In the genomic region with DNA sequence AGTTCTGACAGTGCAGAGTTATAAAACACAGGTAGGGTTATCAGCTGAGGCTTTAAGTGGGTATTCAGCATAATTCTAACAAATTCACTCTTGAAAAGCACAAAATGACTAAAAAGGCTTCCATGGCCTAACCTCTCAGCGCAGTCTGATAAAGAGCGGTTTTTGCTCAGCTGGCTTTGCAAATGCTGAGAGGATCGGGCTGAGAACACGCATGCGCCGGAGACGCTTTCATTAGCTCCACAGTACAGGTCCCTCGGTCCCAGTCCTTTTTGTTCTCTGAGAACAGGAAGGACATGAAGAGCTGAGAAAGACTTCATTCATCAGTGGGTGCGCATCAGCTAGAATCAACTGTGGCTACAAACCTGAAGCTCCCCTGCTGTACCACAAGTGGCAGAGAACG, we compare ENCODE assay signal across 23 mouse cellular contexts.
A peak's percentile ranks its signal among the peaks of the same experiment; 100 is the strongest.
DNase-seq lines count a peak whose midpoint lies in the region; ATAC-seq lines count a peak whose summit lies in the region.
"Had no signal": no experiment of that assay in that cellular context is flagged by ENCODE, and none has a peak within 500 bp of the region (broad histone marks: within the 10 kb centered on the region; RNA-seq: fewer than 3 reads in every experiment).

No protein-coding gene starts in this region.

- H3K9ac ChIP-seq in forebrain, embryonic 12.5 days, result no peak overlapping the region
- no peak overlapping the region for H3K9ac ChIP-seq in forebrain, embryonic 11.5 days (ENCODE audit: low read length)
- no peak overlapping the region for H3K9ac ChIP-seq in hindbrain, embryonic 16.5 days (ENCODE audit: low read depth, low read length)
- H3K9ac ChIP-seq: embryonic facial prominence, embryonic 15.5 days; heart, embryonic 12.5 days; limb, embryonic 12.5 days; liver, embryonic 12.5 days; lung, embryonic 14.5 days; neural tube, embryonic 15.5 days had no signal

- H3K4me1 ChIP-seq in forebrain, embryonic 12.5 days, result peaks cover 5% of the 10 kb centered on the region; the same call in 1 of the 2 replicates
- 0 out of 2 replicates have a peak, but pooled peaks cover 2% of the 10 kb centered on the region for H3K4me1 ChIP-seq in forebrain, embryonic 11.5 days (replicated peaks; ENCODE audit: control insufficient read depth, insufficient read depth, low read length)
- H3K4me1 ChIP-seq in hindbrain, embryonic 16.5 days (ENCODE audit: control insufficient read depth, insufficient read depth, low read depth, low read length), result no peaks in the 10 kb centered on the region
- H3K4me1 ChIP-seq: embryonic facial prominence, embryonic 15.5 days; heart, embryonic 12.5 days; limb, embryonic 12.5 days; liver, embryonic 12.5 days; neural tube, embryonic 15.5 days had no signal

- no peak overlapping the region for H3K4me3 ChIP-seq in forebrain, embryonic 12.5 days (replicated peaks)
- no peak overlapping the region for H3K4me3 ChIP-seq in forebrain, embryonic 11.5 days (ENCODE audit: low read depth, low read length)
- no peak overlapping the region for H3K4me3 ChIP-seq in hindbrain, embryonic 16.5 days (ENCODE audit: low read length)
- H3K4me3 ChIP-seq: embryonic facial prominence, embryonic 15.5 days; gastrocnemius, adult 2 months; heart, embryonic 12.5 days; limb, embryonic 12.5 days; liver, embryonic 12.5 days; neural tube, embryonic 15.5 days had no signal

- no peak overlapping the region for H3K4me2 ChIP-seq in forebrain, embryonic 12.5 days
- H3K4me2 ChIP-seq in forebrain, embryonic 11.5 days (ENCODE audit: low read depth, low read length, severe bottlenecking), result no peak overlapping the region
- H3K4me2 ChIP-seq in hindbrain, embryonic 16.5 days (ENCODE audit: low read length), result 0 out of 2 replicates have a peak overlapping the region, but pooled peaks have one; percentile 2
- H3K4me2 ChIP-seq: embryonic facial prominence, embryonic 15.5 days; heart, embryonic 12.5 days; limb, embryonic 12.5 days; liver, embryonic 12.5 days; lung, embryonic 14.5 days; neural tube, embryonic 15.5 days had no signal

- peak overlapping the region; percentile 72 for H3K27ac ChIP-seq in forebrain, embryonic 12.5 days
- no peak overlapping the region for H3K27ac ChIP-seq in forebrain, embryonic 11.5 days (ENCODE audit: low read depth, low read length)
- no peak overlapping the region for H3K27ac ChIP-seq in hindbrain, embryonic 16.5 days (ENCODE audit: low read depth, low read length)
- H3K27ac ChIP-seq: embryonic facial prominence, embryonic 15.5 days; gastrocnemius, adult 2 months; limb, embryonic 12.5 days; liver, embryonic 12.5 days; neural tube, embryonic 15.5 days had no signal

- peak; percentile 71; the same call in 1 of the 2 replicates for ATAC-seq in forebrain, embryonic 12.5 days (ENCODE audit: low FRiP score)
- ATAC-seq in forebrain, embryonic 11.5 days (replicated peaks; ENCODE audit: low FRiP score), result no peak
- ATAC-seq in hindbrain, embryonic 16.5 days, result peak; percentile 45; the same call in 1 of the 2 replicates
- ATAC-seq: inflammation-experienced regulatory T-cells, adult 6 months; liver, embryonic 12.5 days had no signal

- no peak for DNase-seq in forebrain, embryonic 11.5 days (ENCODE audit: low spot score)
- peak; percentile 7 to 8 for DNase-seq in layer of hippocampus, postnatal 36 days
- DNase-seq in layer of hippocampus, postnatal 10 days (ENCODE audit: low spot score in 2 of 2), result no peak
- peak; percentile 58 for DNase-seq in brain, adult 2 months (ENCODE audit: low read depth, low spot score)
- DNase-seq in adrenal gland, postnatal 4 days (ENCODE audit: low spot score in 2 of 2), result no peak
- DNase-seq in heart, adult 18-20 months, result no peak
- DNase-seq: adrenal gland, adult 8-10 months; cerebellum, adult 18-20 months; cerebellum, postnatal 25 days; gastrocnemius, adult 2 months; heart, postnatal 14 days; kidney, adult 2 months; kidney, postnatal 14 days; lung, embryonic 14.5 days; lung, postnatal 36 days had no signal

- H3K27me3 ChIP-seq in forebrain, embryonic 12.5 days, result no peaks in the 10 kb centered on the region
- no peaks in the 10 kb centered on the region for H3K27me3 ChIP-seq in forebrain, embryonic 11.5 days (ENCODE audit: control insufficient read depth, insufficient read depth, low read length)
- H3K27me3 ChIP-seq in hindbrain, embryonic 16.5 days (replicated peaks; ENCODE audit: control insufficient read depth, insufficient read depth, low read length), result no peaks in the 10 kb centered on the region
- H3K27me3 ChIP-seq: embryonic facial prominence, embryonic 15.5 days; heart, embryonic 12.5 days; limb, embryonic 12.5 days; liver, embryonic 12.5 days; neural tube, embryonic 15.5 days had no signal

- no peaks in the 10 kb centered on the region for H3K36me3 ChIP-seq in forebrain, embryonic 12.5 days (replicated peaks)
- no peaks in the 10 kb centered on the region for H3K36me3 ChIP-seq in forebrain, embryonic 11.5 days (ENCODE audit: control insufficient read depth, insufficient read depth, low read length)
- H3K36me3 ChIP-seq in hindbrain, embryonic 16.5 days (ENCODE audit: control insufficient read depth, insufficient read depth, low read length), result no peaks in the 10 kb centered on the region
- H3K36me3 ChIP-seq: embryonic facial prominence, embryonic 15.5 days; heart, embryonic 12.5 days; limb, embryonic 12.5 days; liver, embryonic 12.5 days; neural tube, embryonic 15.5 days had no signal

- H3K9me3 ChIP-seq in forebrain, embryonic 12.5 days, result no peaks in the 10 kb centered on the region
- no peaks in the 10 kb centered on the region for H3K9me3 ChIP-seq in forebrain, embryonic 11.5 days (ENCODE audit: control insufficient read depth, low read length)
- no peaks in the 10 kb centered on the region for H3K9me3 ChIP-seq in hindbrain, embryonic 16.5 days (ENCODE audit: control insufficient read depth, low read length)
- H3K9me3 ChIP-seq: embryonic facial prominence, embryonic 15.5 days; heart, embryonic 12.5 days; limb, embryonic 12.5 days; liver, embryonic 12.5 days; neural tube, embryonic 15.5 days had no signal

- WGBS in forebrain, embryonic 12.5 days, result 65% methylated on average over 10 of the region's 10 CpGs
- WGBS in forebrain, embryonic 11.5 days, result 81% methylated on average over 10 of the region's 10 CpGs
- 77% methylated on average over 10 of the region's 10 CpGs for WGBS in hindbrain, embryonic 16.5 days

Comparison
In these comparisons a context has a peak if more than half of its experiments do, and no peak if none do; other contexts are left out.
1. DNase-seq: peak in layer of hippocampus, postnatal 36 days (2 of 2) and brain, adult 2 months (single experiment); none in forebrain, embryonic 11.5 days (single experiment), layer of hippocampus, postnatal 10 days (0 of 2), adrenal gland, postnatal 4 days (0 of 2) and heart, adult 18-20 months (0 of 2).